In the genomic region with DNA sequence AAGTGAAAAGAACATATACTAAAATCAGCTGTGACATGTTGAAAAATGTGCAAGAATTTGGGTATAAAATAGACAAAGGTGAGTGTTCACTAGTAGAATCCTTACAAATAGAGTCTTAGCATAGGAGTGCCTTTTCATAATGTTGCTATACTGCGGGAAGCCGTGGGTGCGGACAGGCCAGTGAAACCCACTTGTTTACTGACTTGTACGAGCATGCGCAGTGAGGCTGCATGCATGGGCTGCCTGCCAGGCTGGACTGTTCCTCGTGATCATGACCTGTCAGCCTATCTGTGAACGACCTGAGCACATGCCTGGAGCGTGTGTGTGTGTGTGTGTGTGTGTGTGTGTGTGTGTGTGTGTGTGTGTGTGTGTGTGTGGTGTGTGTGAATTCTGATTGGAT, we compare ENCODE assay signal across 10 mouse cellular contexts. TPM values are rescaled to one million over a fixed set of nuclear protein-coding genes. Genes with fewer than 3 reads are reported as not detected.
A peak's percentile ranks its signal among the peaks of the same experiment; 100 is the strongest.
DNase-seq lines count a peak whose midpoint lies in the region; ATAC-seq and TF ChIP-seq lines count a peak whose summit lies in the region.
"Not testable (repeated sequence)": the region's sequence is repeated elsewhere in the genome, so short reads cannot be mapped to it uniquely, and the experiment has no call there.
"Had no signal": no experiment of that assay in that cellular context is flagged by ENCODE, and none has a peak within 500 bp of the region (broad histone marks: within the 10 kb centered on the region; RNA-seq: fewer than 3 reads in every experiment).

No protein-coding gene starts in this region.

- DNase-seq in WW6 (ENCODE audit: low read depth, low spot score), result peak; percentile 1
- DNase-seq in adrenal gland, postnatal 25 days, result peak; percentile 2
- DNase-seq in heart, adult 2 months, result peak; percentile 27 to 36
- DNase-seq in kidney, adult 2 months, result peak; percentile 66
- DNase-seq in kidney, postnatal 4 days, result peak; percentile 9 to 36
- DNase-seq in lung, embryonic 14.5 days, result peak; percentile 9
- peak; percentile 46 for DNase-seq in urinary bladder, postnatal 14 days (ENCODE audit: low spot score)

- WGBS in heart, adult 2 months, result 49% methylated on average over 8 of the region's 8 CpGs
- WGBS in kidney, adult 2 months, result 57% methylated on average over 8 of the region's 8 CpGs
- WGBS in lung, embryonic 14.5 days, result 66% methylated on average over 8 of the region's 8 CpGs

- intact Hi-C loops in heart, adult 2 months (cut with DNase I), result not testable (repeated sequence)

- TF ChIP-seq EP300 in heart, adult 2 months (IDR thresholded peaks at IDR 0.05; ENCODE audit: insufficient read depth, low read depth, low read length), result not testable (repeated sequence)

- H3K4me2 ChIP-seq in lung, embryonic 14.5 days, result not testable (repeated sequence)

- not testable (repeated sequence) for ATAC-seq in lung, embryonic 14.5 days (ENCODE audit: insufficient read depth)
- peak; percentile 66 for ATAC-seq in megakaryocyte progenitor cell, adult 5-6 weeks (replicated peaks; ENCODE audit: poor library complexity)

- H3K79me2 ChIP-seq in heart, adult 2 months (replicated peaks; ENCODE audit: control insufficient read depth, insufficient read depth, low read length), result not testable (repeated sequence)

- not testable (repeated sequence) for H3K4me3 ChIP-seq in heart, adult 2 months; kidney, adult 2 months (ENCODE audit: insufficient read depth, low read depth, low read length); lung, embryonic 14.5 days (ENCODE audit: low read depth, low read length)

- not testable (repeated sequence) for H3K27me3 ChIP-seq in heart, adult 2 months (ENCODE audit: control insufficient read depth, insufficient read depth, low read length); kidney, adult 2 months (replicated peaks; ENCODE audit: control insufficient read depth, insufficient read depth, low read length); lung, embryonic 14.5 days (ENCODE audit: insufficient read depth, low read length)

- not testable (repeated sequence) for H3K36me3 ChIP-seq in heart, adult 2 months (ENCODE audit: control insufficient read depth, insufficient read depth, low read length); kidney, adult 2 months (ENCODE audit: control insufficient read depth, insufficient read depth, low read length); lung, embryonic 14.5 days (ENCODE audit: insufficient read depth)

- H3K4me1 ChIP-seq in heart, adult 2 months (ENCODE audit: control insufficient read depth, insufficient read depth, low read length); kidney, adult 2 months (ENCODE audit: control insufficient read depth, insufficient read depth, low read length); lung, embryonic 14.5 days (ENCODE audit: insufficient read depth): not testable (repeated sequence)

- not testable (repeated sequence) for H3K9me3 ChIP-seq in lung, embryonic 14.5 days (ENCODE audit: low read depth, low read length)

- not testable (repeated sequence) for TF ChIP-seq POLR2A in heart, adult 2 months (IDR thresholded peaks at IDR 0.05; ENCODE audit: insufficient read depth, low read depth, low read length); kidney, adult 2 months (IDR thresholded peaks at IDR 0.05; ENCODE audit: low read depth, low read length)

- not testable (repeated sequence) for H3K27ac ChIP-seq in heart, adult 2 months; kidney, adult 2 months (ENCODE audit: insufficient read depth, low read depth, low read length); lung, embryonic 14.5 days (ENCODE audit: low read depth)

- TF ChIP-seq CTCF in heart, adult 2 months (IDR thresholded peaks at IDR 0.05); kidney, adult 2 months (conservative IDR thresholded peaks at IDR 0.05; ENCODE audit: insufficient read depth, insufficient read length, low read depth, low read length); lung, embryonic 14.5 days (IDR thresholded peaks at IDR 0.05; ENCODE audit: low read depth): not testable (repeated sequence)

- H3K9ac ChIP-seq in heart, adult 2 months (ENCODE audit: low read depth, low read length); lung, embryonic 14.5 days: not testable (repeated sequence)

RNA-seq across cellular contexts. Expression of a gene that starts 37.3 kb away (rescaled TPM):
- total RNA-seq in adrenal gland, postnatal 25 days (2021), result 7.8 and 10.0 TPM in 2 replicates
- total RNA-seq in heart, adult 2 months (2021), result 10 to 100 TPM in 1 of 2 experiments, 1 to 10 TPM in 1; 9.2 to 13.9 TPM
- polyA plus RNA-seq in heart, adult 2 months (2012; rRNA removed), result 6.9 and 9.6 TPM in 2 replicates
- polyA plus RNA-seq in kidney, adult 2 months (2012; rRNA removed), result 9.5 and 9.8 TPM in 2 replicates
- polyA plus RNA-seq in lung, embryonic 14.5 days (2014; fragmentation: Nextera tagmentation; extraction: Ambion mirVana), result 27.0 and 27.3 TPM in 2 replicates
- not detected in 2 replicates for total RNA-seq in megakaryocyte progenitor cell, adult 5-6 weeks (2015)
- total RNA-seq in megakaryocyte progenitor cell, adult 5-6 weeks (2017), result not detected in 2 replicates
- total RNA-seq: megakaryocyte, adult 5-6 weeks; MEL had no signal

Comparison
In these comparisons a context has a peak if more than half of its experiments do, and no peak if none do; other contexts are left out.
1. DNase-seq: peak in every context shown above with its lines; median percentile 66 in kidney, adult 2 months; 46 in urinary bladder, postnatal 14 days; 32 in heart, adult 2 months; 22 in kidney, postnatal 4 days; 9 in lung, embryonic 14.5 days; 2 in adrenal gland, postnatal 25 days; 1 in WW6.